Mouse (Mus musculus) ZHBTc4 (cell line): Measurements from ENCODE around the gene Pip5k1c.

Experiments
- DNase-seq: peaks from one replicate; pipeline ENCODE4 v3.0.0-alpha.2; 2011; ENCODE audit warnings: low read depth, low spot score

Pip5k1c gene

GRCm38 (mm10) chr10:81366477-81367206, 73.9 kb downstream of the Pip5k1c start:
- no peak for DNase-seq

- no peak for DNase-seq
Observed at GRCm38 (mm10) chr10:81367207-81367495, 74.4 kb downstream of the Pip5k1c start.
